Mouse (Mus musculus) olfactory bulb, adult 2 months (tissue): ENCODE measurements around the gene Tmem52.

Experiments used
- CTCF ChIP-seq: fragments of 200-500 bp; IDR thresholded peaks from 2 replicates; pipeline ENCODE4 v1.5.1; 2012; ENCODE audit warnings: low read depth, mild to moderate bottlenecking, low read length, moderate library complexity; ENCODE audit not compliant: insufficient read depth
- POLR2A ChIP-seq: fragments of 200-500 bp; IDR thresholded peaks from 2 replicates; pipeline ENCODE4 v1.6.1; 2012; ENCODE audit warnings: mild to moderate bottlenecking, low read depth, low read length, moderate library complexity; ENCODE audit not compliant: insufficient read depth

DNA sequence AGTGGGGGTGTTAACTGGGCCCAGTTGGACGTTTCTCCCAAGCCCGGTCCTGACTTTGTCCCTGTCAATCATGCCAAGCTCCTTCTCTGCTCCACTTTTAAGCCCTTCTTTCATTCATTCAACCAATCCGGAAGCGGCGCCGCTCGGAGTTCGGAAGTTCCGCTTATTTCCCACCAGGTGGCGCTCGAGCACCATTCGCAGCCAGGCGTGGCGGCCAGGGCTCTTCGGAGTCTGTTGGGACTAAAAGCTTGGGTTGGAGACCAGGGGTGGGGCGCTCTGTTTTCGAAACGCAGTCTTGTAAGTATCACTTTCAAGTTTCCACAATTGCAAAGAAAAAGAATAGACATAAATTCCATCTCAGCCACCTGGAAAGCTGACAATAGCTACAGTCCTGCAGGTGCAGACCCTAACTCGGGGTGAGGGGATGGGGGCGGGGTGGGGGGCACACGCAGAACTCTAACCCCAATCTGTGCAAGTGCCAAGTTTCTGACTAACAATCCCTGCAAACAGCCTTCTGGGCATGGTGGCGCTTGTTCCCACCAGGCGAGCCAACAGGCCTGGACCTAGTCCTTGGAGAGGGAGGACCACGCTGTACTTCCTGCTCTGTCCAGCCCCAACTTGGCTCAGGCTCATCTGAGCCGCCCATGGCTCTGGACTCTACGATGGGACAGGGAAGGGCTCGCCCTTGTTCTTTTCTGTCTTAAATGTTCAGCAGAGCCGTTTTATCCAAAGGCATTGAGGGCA is 12.6 kb downstream of the Tmem52 start:
- TF ChIP-seq CTCF (peak; percentile 98), POLR2A (no peak)
